Mouse (Mus musculus) forebrain, embryonic 13.5 days (tissue): ENCODE results near the gene Trim31. TPM values are rescaled to one million over a fixed set of nuclear protein-coding genes. Genes with fewer than 3 reads are reported as not detected.
A peak's percentile ranks its signal among the peaks of the same experiment; 100 is the strongest.

Source experiments
- ATAC-seq: fragments of 200-750 bp; cut with Nextera tagmentation; 2 replicates; pipeline ENCODE4 v1.8.0; 2017
- H3K27ac ChIP-seq: fragments of 300-500 bp; sonication (generic); 2 replicates; pipeline ENCODE4 v1.5.1; 2015; ENCODE audit warnings: inconsistent platforms, mild to moderate bottlenecking, moderate library complexity
- H3K27me3 ChIP-seq: fragments of 300-500 bp; sonication (generic); 2 replicates; pipeline ENCODE4 v1.6.1; 2015; ENCODE audit warnings: mild to moderate bottlenecking, inconsistent platforms
- H3K36me3 ChIP-seq: fragments of 300-500 bp; sonication (generic); 2 replicates; pipeline ENCODE4 v1.6.1; 2015; ENCODE audit warnings: mild to moderate bottlenecking, inconsistent platforms; ENCODE audit not compliant: poor library complexity, severe bottlenecking
- H3K4me1 ChIP-seq: fragments of 300-500 bp; sonication (generic); 2 replicates; pipeline ENCODE4 v1.6.1; 2015; ENCODE audit warnings: inconsistent platforms
- H3K4me2 ChIP-seq: fragments of 300-500 bp; sonication (generic); 2 replicates; pipeline ENCODE4 v1.6.1; 2015; ENCODE audit warnings: inconsistent platforms, mild to moderate bottlenecking, moderate library complexity
- H3K4me3 ChIP-seq: fragments of 300-500 bp; sonication (generic); 2 replicates; pipeline ENCODE4 v1.5.1; 2015; ENCODE audit warnings: mild to moderate bottlenecking, inconsistent platforms
- H3K9ac ChIP-seq: fragments of 300-500 bp; sonication (generic); 2 replicates; pipeline ENCODE4 v1.6.1; 2015; ENCODE audit warnings: mild to moderate bottlenecking, inconsistent platforms
- H3K9me3 ChIP-seq: fragments of 300-500 bp; sonication (generic); replicated peaks from 2 replicates; pipeline ENCODE4 v1.6.1; 2016; ENCODE audit warnings: inconsistent platforms
- WGBS: fragments of 180-500 bp; shearing (Covaris S2); methylation state at CpG from one replicate; pipeline ENCODE4 v1.1.7; 2015; 5-methylcytosine and 5-hydroxymethylcytosine counted together
- polyA plus RNA-seq: library from polyadenylated mRNA; unstranded; fragments of >200 nt; fragmentation: Nextera tagmentation; extraction: Ambion mirVana; gene quantifications from 2 replicates; pipeline ENCODE4 v1.2.1, GENCODE M21; 2015

The Trim31 gene
- polyA plus RNA-seq, 1 experiment from 2014 or later = not detected

DNA sequence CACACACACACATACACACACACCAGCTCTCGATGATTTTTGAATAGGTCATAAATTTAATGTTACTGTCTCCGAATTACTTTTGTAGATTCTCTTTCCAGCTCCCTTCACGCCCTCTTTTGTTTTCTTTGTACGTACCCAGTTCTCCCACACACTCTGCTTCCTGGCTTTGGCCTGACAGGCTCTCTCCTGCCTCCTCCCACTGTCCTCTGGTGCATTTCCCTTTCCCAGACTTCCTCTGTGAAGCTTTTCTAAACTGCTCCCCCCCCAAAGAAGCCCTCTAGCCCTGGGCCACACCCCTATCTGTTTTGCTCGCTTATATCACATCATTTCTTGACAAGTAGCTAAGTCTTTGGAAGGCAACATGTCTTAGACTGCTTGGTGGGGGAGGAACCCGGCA is 32.3 kb downstream of the Trim31 start:
- Histone ChIP-seq H3K27ac (no peak overlapping the region), H3K36me3 (no peaks in the 10 kb centered on the region), H3K4me3 (no peak overlapping the region), H3K4me1 (no peaks in the 10 kb centered on the region), H3K9ac (no peak overlapping the region), H3K4me2 (no peak overlapping the region), H3K27me3 (peaks cover 5% of the 10 kb centered on the region; the same call in 1 of the 2 replicates), H3K9me3 (no peaks in the 10 kb centered on the region)
- ATAC-seq = no peak
- 83% methylated on average over 6 of the region's 6 CpGs for WGBS

DNA sequence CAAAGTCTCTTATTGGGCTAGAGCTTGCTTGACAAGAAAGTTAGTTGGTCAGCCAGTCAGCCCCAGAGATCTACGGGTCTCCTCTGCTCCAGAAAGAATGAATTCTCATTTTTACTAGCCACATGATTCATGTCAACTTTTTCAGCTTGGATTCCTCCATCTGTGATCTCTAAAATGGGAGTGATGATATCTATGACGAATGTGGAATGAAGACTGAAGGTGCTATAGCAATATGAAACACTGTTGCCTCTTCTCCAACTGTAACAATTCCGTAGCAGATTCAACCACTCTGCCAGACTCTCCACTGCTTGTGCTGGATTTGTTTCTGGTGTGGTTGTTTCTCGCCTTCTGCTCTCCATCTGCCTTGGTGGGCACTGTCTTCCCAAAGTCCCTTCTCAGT is 33.2 kb downstream of the Trim31 start:
- 84% methylated on average over 4 of the region's 4 CpGs for WGBS
- Histone ChIP-seq H3K27me3 (peaks cover 5% of the 10 kb centered on the region; the same call in 1 of the 2 replicates), H3K36me3 (no peaks in the 10 kb centered on the region), H3K4me3 (no peak overlapping the region), H3K4me2 (no peak overlapping the region), H3K9me3 (no peaks in the 10 kb centered on the region), H3K9ac (no peak overlapping the region), H3K4me1 (no peaks in the 10 kb centered on the region), H3K27ac (no peak overlapping the region)
- no peak for ATAC-seq

DNA sequence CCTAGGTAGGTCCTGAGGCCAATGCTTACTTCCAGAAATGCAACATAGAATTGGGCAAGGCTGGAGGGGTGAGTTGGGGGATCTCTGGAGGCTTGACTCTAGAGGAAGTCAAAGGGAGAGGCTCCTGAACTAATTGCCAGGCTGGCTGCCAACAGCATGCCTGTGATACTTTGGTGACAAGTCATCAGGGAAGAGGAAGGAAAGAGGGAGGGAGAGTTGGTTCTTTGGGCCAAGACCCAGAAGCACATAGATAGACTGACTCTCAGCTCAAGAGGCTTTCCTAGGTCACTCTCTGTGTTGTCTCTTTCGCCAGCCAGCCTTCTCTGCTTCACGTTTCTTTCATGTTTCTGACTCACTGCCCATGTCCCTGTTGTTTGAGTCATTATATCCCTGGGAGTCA is 33.9 kb downstream of the Trim31 start:
- ATAC-seq = no peak
- WGBS = 80% methylated on average over 2 of the region's 2 CpGs

DNA sequence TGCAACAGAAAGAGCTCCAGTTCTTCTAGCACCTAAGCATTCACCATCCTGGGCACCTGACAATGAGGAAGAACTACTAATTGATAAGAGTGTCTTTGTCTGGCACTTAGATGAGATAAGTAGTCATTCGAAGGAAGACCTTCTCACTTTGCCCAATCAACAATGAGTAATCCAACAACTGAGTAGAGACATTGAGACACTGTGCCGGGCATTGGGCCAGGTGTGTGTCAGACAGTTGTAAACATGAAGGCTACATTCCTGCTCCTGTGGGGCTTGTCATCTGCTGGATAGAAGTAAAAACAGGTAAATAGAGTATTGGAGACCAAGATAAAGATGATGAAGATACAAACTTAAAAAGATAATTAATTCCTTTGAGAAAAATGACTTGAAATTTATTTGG is 40.1 kb downstream of the Trim31 start:
- Histone ChIP-seq H3K27me3 (peaks cover 29% of the 10 kb centered on the region), H3K27ac (no peak overlapping the region), H3K36me3 (no peaks in the 10 kb centered on the region), H3K4me3 (no peak overlapping the region), H3K9me3 (no peaks in the 10 kb centered on the region), H3K4me2 (no peak overlapping the region), H3K9ac (no peak overlapping the region), H3K4me1 (peaks cover 8% of the 10 kb centered on the region; the same call in 1 of the 2 replicates)
- 81% methylated on average over 2 of the region's 2 CpGs for WGBS
- no peak for ATAC-seq

More for the DNA sequence above, 33.9 kb downstream of the Trim31 start:
- Histone ChIP-seq H3K4me3 (no peak overlapping the region), H3K36me3 (no peaks in the 10 kb centered on the region), H3K9me3 (no peaks in the 10 kb centered on the region), H3K4me2 (no peak overlapping the region), H3K4me1 (no peaks in the 10 kb centered on the region), H3K27ac (no peak overlapping the region), H3K27me3 (peaks cover 5% of the 10 kb centered on the region; the same call in 1 of the 2 replicates), H3K9ac (no peak overlapping the region)

DNA sequence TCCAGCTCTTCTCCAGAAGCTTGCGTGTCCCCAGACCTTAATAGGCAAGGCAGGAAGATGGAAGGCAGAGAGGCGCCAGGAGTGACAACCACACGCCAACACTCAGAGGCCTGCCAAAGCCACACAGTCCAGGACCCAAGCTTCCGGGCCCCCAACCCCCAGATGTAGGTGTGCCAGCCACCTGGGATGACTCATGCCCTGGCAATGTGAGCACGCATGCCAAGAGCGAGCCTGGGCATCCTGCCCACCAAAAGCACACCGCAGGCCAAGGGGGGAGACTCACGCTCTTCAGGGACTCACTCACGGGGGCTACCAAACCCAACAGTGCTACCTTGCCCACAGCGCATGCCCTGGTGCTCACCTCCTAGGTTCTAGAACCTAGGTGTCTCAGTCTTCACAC is 44.5 kb downstream of the Trim31 start:
- Histone ChIP-seq H3K9ac (no peak overlapping the region), H3K4me3 (peak overlapping the region; percentile 38), H3K9me3 (no peaks in the 10 kb centered on the region), H3K27me3 (peaks cover 61% of the 10 kb centered on the region), H3K4me1 (peaks cover 15% of the 10 kb centered on the region; the same call in 1 of the 2 replicates), H3K27ac (no peak overlapping the region), H3K36me3 (no peaks in the 10 kb centered on the region), H3K4me2 (peak overlapping the region; percentile 63)
- 54% methylated on average over 10 of the region's 10 CpGs for WGBS
- 0 out of 2 replicates have a peak, but pooled peaks have one; percentile 8 for ATAC-seq

DNA sequence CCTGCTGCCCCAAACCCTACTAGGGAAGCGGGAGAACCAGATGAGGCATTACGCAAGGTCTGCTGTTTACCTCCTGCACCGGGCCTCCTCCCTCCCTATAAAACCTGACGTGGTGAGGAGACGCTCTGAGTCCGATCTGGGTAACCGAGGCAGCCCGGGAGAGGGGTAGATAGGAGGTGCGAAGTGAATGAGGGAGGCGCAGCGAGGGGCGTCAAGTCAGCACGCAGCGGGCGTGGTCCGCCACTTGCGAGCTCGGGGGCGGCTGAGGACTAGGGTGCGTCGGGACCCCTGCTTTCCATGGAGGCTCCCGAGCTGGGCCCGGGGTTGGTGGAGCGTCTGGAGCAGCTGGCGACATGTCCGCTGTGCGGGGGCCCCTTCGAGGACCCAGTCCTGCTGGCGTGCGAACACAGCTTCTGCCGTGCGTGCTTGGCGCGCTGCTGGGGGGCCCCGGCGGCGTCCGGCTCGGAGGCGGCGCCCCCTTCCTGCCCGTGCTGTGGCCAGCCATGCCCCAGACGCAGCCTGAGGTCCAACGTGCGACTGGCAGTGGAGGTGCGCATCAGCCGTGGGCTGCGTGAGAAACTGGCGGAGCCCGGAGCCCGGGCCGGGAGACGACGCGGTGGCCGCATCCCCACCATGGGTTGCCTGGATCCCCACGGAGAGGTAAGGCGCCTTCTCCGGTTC is 45.0 kb downstream of the Trim31 start, which contains the start of gene Rnf39:
Gene Rnf39 (plus strand): TSS at position 128 of the 681 bp plus-strand sequence.
- peak; percentile 14; the same call in 1 of the 2 replicates for ATAC-seq
- peak within 1 kb of the TSS; percentile 14 for H3K9ac ChIP-seq
- H3K4me1 ChIP-seq = peaks cover 20% of the 10 kb centered on the region; the same call in 1 of the 2 replicates
- H3K4me3 ChIP-seq = peak within 1 kb of the TSS; percentile 38
- 4% methylated on average over 53 of the region's 59 CpGs for WGBS
- no peak within 1 kb of the TSS for H3K27ac ChIP-seq
- H3K36me3 ChIP-seq = no peaks in the 10 kb centered on the region
- peak within 1 kb of the TSS; percentile 63 for H3K4me2 ChIP-seq
- peaks cover 61% of the 10 kb centered on the region for H3K27me3 ChIP-seq
- no peaks in the 10 kb centered on the region for H3K9me3 ChIP-seq

DNA sequence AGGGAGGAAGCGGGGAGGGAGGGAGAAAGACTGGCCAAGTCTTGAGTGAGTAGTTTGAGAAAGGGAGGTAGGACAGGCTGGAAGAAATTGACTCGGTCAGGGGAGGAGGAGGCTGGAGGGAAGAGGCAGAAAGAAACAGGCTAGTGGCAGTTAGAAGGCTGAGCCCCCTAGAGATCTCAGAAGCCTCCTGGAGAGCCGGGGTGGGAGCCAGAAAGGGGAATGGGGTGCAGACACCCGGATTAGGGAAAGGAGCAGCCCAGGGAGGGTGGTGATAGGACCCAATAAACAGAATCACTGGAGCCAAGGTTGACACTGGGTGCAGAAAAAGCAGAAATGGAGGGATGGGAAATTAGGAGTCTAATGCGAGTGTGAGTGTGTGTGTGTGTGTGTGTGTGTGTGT is 45.8 kb downstream of the Trim31 start:
- WGBS = 25% methylated on average over 5 of the region's 5 CpGs
- no peak overlapping the region for H3K9ac ChIP-seq

DNA sequence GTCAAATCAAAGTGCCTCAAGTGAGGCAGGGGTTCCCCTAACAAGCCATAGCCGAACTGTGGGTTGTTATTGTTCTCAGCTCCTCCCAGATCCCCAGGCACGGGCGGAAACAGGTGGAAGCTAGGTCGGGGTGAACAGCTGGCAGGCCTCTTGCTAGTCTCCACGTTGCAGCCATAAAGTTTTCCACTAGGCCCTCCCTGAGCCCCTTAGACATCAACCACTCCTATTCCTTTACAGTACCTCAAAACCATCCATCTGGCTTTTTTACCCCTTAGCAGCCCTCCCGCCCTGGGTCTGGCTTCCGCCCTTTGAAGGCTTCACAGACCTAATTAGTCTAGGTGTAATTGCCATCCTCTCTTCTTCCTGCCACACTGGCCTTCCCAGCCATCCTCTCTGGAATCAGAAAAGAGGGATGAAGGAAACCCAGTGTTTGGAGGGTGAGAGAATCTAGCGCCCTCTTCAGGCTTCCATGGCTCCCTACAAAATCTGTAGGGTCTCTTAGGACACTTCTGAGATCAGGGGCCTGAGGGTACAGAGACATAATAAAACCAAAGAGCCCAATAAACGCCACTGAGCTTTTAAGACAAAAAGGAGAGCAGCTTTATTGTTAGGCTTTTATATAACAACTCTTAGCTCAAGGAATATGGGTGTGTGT is 46.3 kb downstream of the Trim31 start:
- WGBS = 26% methylated on average over 8 of the region's 9 CpGs
- Histone ChIP-seq H3K4me3 (no peak overlapping the region), H3K36me3 (peaks cover 7% of the 10 kb centered on the region), H3K4me2 (no peak overlapping the region), H3K9me3 (no peaks in the 10 kb centered on the region), H3K4me1 (peaks cover 20% of the 10 kb centered on the region; the same call in 1 of the 2 replicates), H3K27me3 (peaks cover 61% of the 10 kb centered on the region), H3K9ac (no peak overlapping the region), H3K27ac (no peak overlapping the region)
- no peak for ATAC-seq

More for the DNA sequence above, 45.8 kb downstream of the Trim31 start:
- H3K27me3 ChIP-seq = peaks cover 61% of the 10 kb centered on the region
- H3K4me1 ChIP-seq = peaks cover 20% of the 10 kb centered on the region; the same call in 1 of the 2 replicates
- no peak for ATAC-seq
- H3K27ac ChIP-seq = no peak overlapping the region
- peaks cover 1% of the 10 kb centered on the region for H3K36me3 ChIP-seq
- 0 out of 2 replicates have a peak overlapping the region, but pooled peaks have one; percentile 38 for H3K4me3 ChIP-seq
- no peaks in the 10 kb centered on the region for H3K9me3 ChIP-seq
- no peak overlapping the region; the same call in 1 of the 2 replicates for H3K4me2 ChIP-seq

DNA sequence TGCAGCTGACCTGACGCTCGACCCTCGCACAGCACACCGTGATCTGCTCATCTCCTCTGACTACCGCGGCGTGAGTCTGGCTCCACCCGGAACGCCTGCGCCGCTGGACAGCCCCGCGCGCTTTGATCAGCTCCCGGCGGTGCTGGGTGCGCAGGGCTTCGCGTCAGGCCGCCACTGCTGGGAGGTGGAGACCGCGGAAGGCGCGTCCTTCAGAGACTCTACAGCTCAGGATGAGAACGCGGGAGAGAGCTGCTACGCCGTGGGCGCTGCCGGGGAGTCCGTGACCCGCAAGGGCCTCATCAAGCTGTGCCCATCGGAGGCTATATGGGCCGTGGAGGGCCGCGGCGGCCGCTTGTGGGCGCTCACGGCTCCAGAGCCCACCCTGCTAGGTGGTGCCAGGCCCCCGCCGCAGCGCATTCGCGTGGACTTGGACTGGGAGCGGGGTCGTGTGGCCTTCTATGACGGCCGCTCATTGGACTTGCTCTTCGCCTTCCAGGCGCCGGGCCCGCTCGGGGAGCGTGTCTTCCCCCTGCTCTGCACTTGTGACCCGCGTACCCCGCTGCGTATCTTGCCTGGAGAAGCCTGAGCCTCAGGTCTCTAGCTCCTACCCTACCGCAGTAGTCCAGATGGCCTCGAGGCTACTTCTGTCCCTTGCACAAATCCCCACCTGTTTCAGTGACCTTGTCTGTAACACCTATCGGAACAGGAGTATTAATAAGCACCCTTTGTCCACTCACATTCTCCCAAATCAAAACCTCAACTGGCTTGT is 49.3 kb downstream of the Trim31 start:
- H3K36me3 ChIP-seq = peaks cover 10% of the 10 kb centered on the region

DNA sequence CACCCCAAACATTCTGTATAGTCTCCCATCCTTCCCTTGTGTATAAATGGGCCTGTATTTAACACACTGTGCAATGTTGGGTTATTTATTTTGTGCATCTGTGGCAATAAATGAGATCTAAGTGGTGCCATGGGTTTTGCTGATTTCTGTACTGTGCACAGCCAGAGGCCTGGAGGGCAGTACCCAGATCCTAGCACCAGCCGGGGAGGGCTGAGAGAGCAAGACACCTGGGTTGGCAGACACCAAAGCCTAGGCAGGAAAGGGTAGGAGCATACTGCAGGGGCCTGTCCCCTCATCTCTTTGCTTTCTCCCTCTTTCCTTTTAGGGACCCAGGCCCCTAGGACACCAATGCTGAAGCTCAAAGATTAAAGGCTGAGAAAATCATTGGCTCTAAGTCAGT is 50.4 kb downstream of the Trim31 start:
- Histone ChIP-seq H3K4me2 (no peak overlapping the region), H3K4me1 (peaks cover 24% of the 10 kb centered on the region), H3K36me3 (peaks cover 10% of the 10 kb centered on the region), H3K27ac (no peak overlapping the region), H3K4me3 (no peak overlapping the region), H3K27me3 (peaks cover 34% of the 10 kb centered on the region), H3K9ac (no peak overlapping the region), H3K9me3 (no peaks in the 10 kb centered on the region)
- WGBS = 89% methylated on average over 1 of the region's 1 CpGs
- ATAC-seq = no peak

More for the DNA sequence above, 49.3 kb downstream of the Trim31 start:
- Histone ChIP-seq H3K27ac (peak overlapping the region; percentile 41; the same call in 1 of the 2 replicates), H3K4me2 (peak overlapping the region; percentile 86), H3K9ac (peak overlapping the region; percentile 78), H3K27me3 (peaks cover 45% of the 10 kb centered on the region), H3K4me3 (peak overlapping the region; percentile 49), H3K9me3 (no peaks in the 10 kb centered on the region), H3K4me1 (peaks cover 34% of the 10 kb centered on the region)
- ATAC-seq = peak; percentile 49
- WGBS = under 1% methylated on average over 56 of the region's 62 CpGs

DNA sequence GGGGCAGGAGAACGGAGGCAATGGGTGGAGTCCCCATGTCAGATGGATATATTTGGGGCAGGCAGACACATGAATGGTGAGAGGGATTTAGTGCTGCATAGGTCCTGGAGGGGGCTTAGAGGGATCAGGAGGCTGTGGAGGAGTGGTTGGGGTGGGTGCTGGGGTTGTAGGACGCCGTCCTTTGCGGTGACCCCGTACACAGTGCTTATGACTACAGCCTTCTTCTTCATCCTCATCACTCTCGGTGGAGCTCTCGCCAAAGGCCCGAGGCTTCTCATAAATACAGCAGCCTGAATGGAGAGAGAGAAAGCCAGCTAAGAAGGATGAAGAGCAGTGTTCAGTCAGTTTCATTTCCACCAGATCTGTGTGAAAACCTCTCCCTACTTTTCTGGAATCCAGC is 51.3 kb downstream of the Trim31 start:
- Histone ChIP-seq H3K9me3 (no peaks in the 10 kb centered on the region), H3K27me3 (peaks cover 25% of the 10 kb centered on the region), H3K36me3 (peaks cover 12% of the 10 kb centered on the region), H3K4me3 (no peak overlapping the region), H3K27ac (no peak overlapping the region), H3K4me1 (peaks cover 23% of the 10 kb centered on the region), H3K4me2 (no peak overlapping the region), H3K9ac (no peak overlapping the region)
- no peak for ATAC-seq
- 89% methylated on average over 8 of the region's 8 CpGs for WGBS
